Mouse (Mus musculus) heart, embryonic 16.5 days (tissue): ENCODE measurements at regions not wholly inside any gene's neighbourhood (a gene's known extent, or its start where the extent isn't known, plus 50 kb on each side); places are given as distances from the start of the nearest gene placed in this dataset.

Experiments
- ATAC-seq: fragments of 200-750 bp; cut with Nextera tagmentation; replicated peaks from 2 replicates; pipeline ENCODE4 v1.8.0; 2017; ENCODE audit warnings: moderate number of reproducible peaks; ENCODE audit not compliant: insufficient read depth, low FRiP score; ENCODE audit errors: extremely low read depth
- H3K27ac ChIP-seq: fragments of 300-500 bp; sonication (generic); 2 replicates; pipeline ENCODE4 v1.5.1; 2014; ENCODE audit warnings: mild to moderate bottlenecking, low read length, control low read depth, moderate library complexity
- H3K27me3 ChIP-seq: fragments of 300-500 bp; sonication (generic); 2 replicates; pipeline ENCODE4 v1.6.1; 2014; ENCODE audit warnings: low read length, mixed read lengths; ENCODE audit not compliant: control insufficient read depth, insufficient read depth
- H3K36me3 ChIP-seq: fragments of 300-500 bp; sonication (generic); 2 replicates; pipeline ENCODE4 v1.6.1; 2014; ENCODE audit not compliant: control insufficient read depth, insufficient read depth
- H3K4me1 ChIP-seq: fragments of 300-500 bp; sonication (generic); 2 replicates; pipeline ENCODE4 v1.6.1; 2014; ENCODE audit warnings: low read length, mixed read lengths; ENCODE audit not compliant: control insufficient read depth, insufficient read depth
- H3K4me2 ChIP-seq: fragments of 300-500 bp; sonication (generic); 2 replicates; pipeline ENCODE4 v1.6.1; 2014; ENCODE audit warnings: low read depth, mild to moderate bottlenecking, control low read depth, low read length
- H3K4me3 ChIP-seq: fragments of 300-500 bp; sonication (generic); 2 replicates; pipeline ENCODE4 v1.5.1; 2014; ENCODE audit warnings: mild to moderate bottlenecking, control low read depth, low read length
- H3K9ac ChIP-seq: fragments of 300-500 bp; sonication (generic); 2 replicates; pipeline ENCODE4 v1.6.1; 2014; ENCODE audit warnings: low read length, control low read depth
- H3K9me3 ChIP-seq: fragments of 300-500 bp; sonication (generic); replicated peaks from 2 replicates; pipeline ENCODE4 v1.6.1; 2016; ENCODE audit warnings: low read length; ENCODE audit not compliant: control insufficient read depth
- WGBS: fragments of 180-500 bp; shearing (Covaris S2); extraction: QIAGEN DNeasy Blood & Tissue Kit; methylation state at CpG from one replicate; pipeline ENCODE4 v1.1.7; 2014; 5-methylcytosine and 5-hydroxymethylcytosine counted together

DNA sequence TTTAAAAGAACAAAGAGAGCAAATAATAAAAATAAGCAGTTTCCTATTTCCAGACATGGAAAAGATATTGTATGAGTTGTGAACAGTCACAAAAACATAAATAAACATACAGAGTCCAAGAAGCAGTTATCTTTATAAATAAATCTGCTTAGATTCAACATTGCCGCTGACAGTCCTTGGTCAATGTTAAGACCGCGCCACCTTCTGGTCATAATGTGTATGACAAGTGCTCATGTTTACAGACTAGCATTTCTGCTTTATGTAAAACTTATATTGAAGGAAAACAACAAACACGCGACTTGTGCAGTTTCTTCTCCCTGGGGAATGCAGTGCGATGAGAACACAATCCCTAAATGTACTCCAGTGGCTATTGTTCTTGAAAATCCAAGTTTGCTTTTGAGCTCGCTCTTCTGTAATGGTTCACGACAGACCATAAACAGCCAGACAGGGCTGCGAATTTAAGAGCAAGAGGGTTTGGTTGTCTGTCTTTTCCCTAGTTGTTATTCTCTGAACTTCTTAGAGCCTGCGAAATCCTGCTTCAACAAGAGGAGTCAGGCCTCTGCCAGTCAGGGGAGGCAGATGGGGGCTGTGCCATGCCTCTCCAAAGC is 291.6 kb upstream of the Rnf219 start:
- no peaks in the 10 kb centered on the region for H3K4me1 ChIP-seq
- H3K9me3 ChIP-seq, result no peaks in the 10 kb centered on the region
- H3K27me3 ChIP-seq, result no peaks in the 10 kb centered on the region
- H3K4me3 ChIP-seq, result no peak overlapping the region
- H3K9ac ChIP-seq, result no peak overlapping the region
- H3K36me3 ChIP-seq, result no peaks in the 10 kb centered on the region
- no peak for ATAC-seq
- WGBS, result 29% methylated on average over 10 of the region's 10 CpGs
- no peak overlapping the region for H3K27ac ChIP-seq
- H3K4me2 ChIP-seq, result no peak overlapping the region

DNA sequence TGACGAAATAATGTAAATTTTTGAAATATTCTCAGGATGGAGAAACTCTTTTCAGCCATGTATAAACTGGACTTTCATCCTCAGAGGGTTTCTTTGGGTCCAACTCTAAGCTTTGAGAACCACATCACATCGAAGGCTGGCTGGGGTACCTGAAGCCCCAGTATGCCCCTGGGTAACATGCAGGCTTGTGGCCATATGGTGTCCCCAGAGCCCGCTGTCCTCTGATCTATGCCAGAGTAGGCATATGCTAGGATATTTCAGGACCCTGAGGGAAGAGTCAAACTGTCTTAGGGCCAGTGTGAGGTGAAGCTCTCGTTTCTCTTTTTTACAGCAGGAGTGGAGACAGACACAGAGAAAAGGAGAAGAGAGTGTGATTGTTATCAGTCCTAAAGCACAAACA is 289.6 kb upstream of the Rnf219 start:
- Histone ChIP-seq H3K4me2 (no peak overlapping the region), H3K36me3 (no peaks in the 10 kb centered on the region), H3K9me3 (no peaks in the 10 kb centered on the region), H3K4me1 (no peaks in the 10 kb centered on the region), H3K9ac (no peak overlapping the region), H3K27me3 (no peaks in the 10 kb centered on the region), H3K27ac (no peak overlapping the region), H3K4me3 (no peak overlapping the region)
- WGBS, result 71% methylated on average over 4 of the region's 4 CpGs
- ATAC-seq, result no peak

GRCm38 (mm10) chr14:104805332-104805731 is 282.9 kb upstream of the Rnf219 start:
- Histone ChIP-seq H3K27ac (no peak overlapping the region), H3K9me3 (no peaks in the 10 kb centered on the region), H3K27me3 (no peaks in the 10 kb centered on the region), H3K36me3 (no peaks in the 10 kb centered on the region), H3K9ac (no peak overlapping the region), H3K4me2 (no peak overlapping the region), H3K4me3 (no peak overlapping the region), H3K4me1 (no peaks in the 10 kb centered on the region)
- ATAC-seq, result no peak
- 83% methylated on average over 10 of the region's 10 CpGs for WGBS

DNA sequence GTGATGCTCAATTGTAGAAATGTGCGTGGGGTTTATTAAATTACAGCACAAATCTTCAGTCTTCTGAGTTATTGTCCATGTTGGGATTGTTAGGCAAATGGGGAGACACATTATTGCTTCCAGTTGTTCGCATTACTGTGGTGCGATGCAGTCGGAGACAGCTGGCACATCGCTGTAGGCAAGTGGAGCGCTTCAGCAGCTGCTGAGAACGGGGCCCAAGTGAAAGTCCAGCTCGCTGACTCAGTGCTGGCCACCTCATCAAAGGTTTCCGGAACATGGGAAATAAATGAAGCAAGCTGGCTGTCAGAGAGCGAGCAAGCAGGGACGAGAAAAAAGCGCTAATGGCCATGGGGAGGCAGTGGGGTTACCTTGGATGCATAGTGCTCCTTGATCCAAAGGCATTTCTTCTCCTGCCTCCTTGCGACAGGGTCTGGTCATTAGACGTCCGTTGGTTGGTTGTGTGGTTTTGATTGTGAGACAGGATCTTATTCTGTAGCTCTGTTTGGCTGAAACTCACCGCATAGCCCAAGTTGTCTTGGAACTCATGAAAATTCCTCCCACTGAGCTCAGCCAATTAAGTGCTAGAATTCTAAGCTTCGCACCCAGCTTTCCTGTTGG is 274.0 kb upstream of the Rnf219 start:
- Histone ChIP-seq H3K4me1 (no peaks in the 10 kb centered on the region), H3K27me3 (no peaks in the 10 kb centered on the region), H3K4me2 (no peak overlapping the region), H3K9ac (no peak overlapping the region), H3K4me3 (no peak overlapping the region), H3K36me3 (no peaks in the 10 kb centered on the region), H3K9me3 (no peaks in the 10 kb centered on the region), H3K27ac (no peak overlapping the region)
- 69% methylated on average over 17 of the region's 17 CpGs for WGBS
- no peak for ATAC-seq

GRCm38 (mm10) chr14:104789346-104789745 is 266.9 kb upstream of the Rnf219 start:
- 52% methylated on average over 3 of the region's 3 CpGs for WGBS
- Histone ChIP-seq H3K9ac (no peak overlapping the region), H3K36me3 (no peaks in the 10 kb centered on the region), H3K27ac (no peak overlapping the region), H3K27me3 (no peaks in the 10 kb centered on the region), H3K4me1 (no peaks in the 10 kb centered on the region), H3K4me3 (no peak overlapping the region), H3K9me3 (no peaks in the 10 kb centered on the region), H3K4me2 (no peak overlapping the region)
- ATAC-seq, result no peak

- no peak for ATAC-seq
- 63% methylated on average over 12 of the region's 12 CpGs for WGBS
- Histone ChIP-seq H3K4me3 (no peak overlapping the region), H3K27me3 (no peaks in the 10 kb centered on the region), H3K9ac (no peak overlapping the region), H3K9me3 (no peaks in the 10 kb centered on the region), H3K4me1 (no peaks in the 10 kb centered on the region), H3K4me2 (no peak overlapping the region), H3K27ac (no peak overlapping the region), H3K36me3 (no peaks in the 10 kb centered on the region)
Measured at GRCm38 (mm10) chr14:104785066-104785465, 262.6 kb upstream of the Rnf219 start.

- H3K4me3 ChIP-seq, result no peak overlapping the region
- H3K27me3 ChIP-seq, result no peaks in the 10 kb centered on the region
- 53% methylated on average over 4 of the region's 4 CpGs for WGBS
- H3K9me3 ChIP-seq, result no peaks in the 10 kb centered on the region
- no peaks in the 10 kb centered on the region for H3K4me1 ChIP-seq
- no peak overlapping the region for H3K9ac ChIP-seq
- no peak overlapping the region for H3K27ac ChIP-seq
- H3K4me2 ChIP-seq, result no peak overlapping the region
- no peak for ATAC-seq
- no peaks in the 10 kb centered on the region for H3K36me3 ChIP-seq
Measured at GRCm38 (mm10) chr14:104769938-104770337, 247.5 kb upstream of the Rnf219 start.

DNA sequence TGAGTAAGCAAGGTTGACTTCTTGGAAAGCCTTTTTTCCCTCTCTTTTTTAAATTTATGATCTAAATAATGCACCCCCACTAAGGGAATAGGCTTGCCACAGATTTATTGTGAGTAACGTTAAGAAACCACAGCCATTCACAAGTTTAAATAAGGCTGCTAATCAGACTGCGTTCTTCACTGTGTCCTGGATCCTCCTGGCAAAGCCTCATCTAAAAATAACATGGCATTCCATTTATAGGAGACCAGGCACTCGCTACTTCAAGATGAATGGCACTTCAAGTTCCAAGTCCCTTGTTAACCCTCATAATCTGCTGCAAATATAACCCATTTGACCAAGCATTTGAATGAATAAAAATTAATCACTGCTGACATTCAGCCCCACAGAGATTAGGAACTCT is 211.8 kb upstream of the Rnf219 start:
- no peaks in the 10 kb centered on the region for H3K27me3 ChIP-seq
- no peaks in the 10 kb centered on the region for H3K9me3 ChIP-seq
- H3K9ac ChIP-seq, result no peak overlapping the region
- H3K36me3 ChIP-seq, result no peaks in the 10 kb centered on the region
- H3K4me2 ChIP-seq, result peak overlapping the region; percentile 23; the same call in 1 of the 2 replicates
- ATAC-seq, result peak; percentile 83
- peak overlapping the region; percentile 52 for H3K27ac ChIP-seq
- 17% methylated on average over 3 of the region's 3 CpGs for WGBS
- no peak overlapping the region for H3K4me3 ChIP-seq
- H3K4me1 ChIP-seq, result peaks cover 4% of the 10 kb centered on the region

DNA sequence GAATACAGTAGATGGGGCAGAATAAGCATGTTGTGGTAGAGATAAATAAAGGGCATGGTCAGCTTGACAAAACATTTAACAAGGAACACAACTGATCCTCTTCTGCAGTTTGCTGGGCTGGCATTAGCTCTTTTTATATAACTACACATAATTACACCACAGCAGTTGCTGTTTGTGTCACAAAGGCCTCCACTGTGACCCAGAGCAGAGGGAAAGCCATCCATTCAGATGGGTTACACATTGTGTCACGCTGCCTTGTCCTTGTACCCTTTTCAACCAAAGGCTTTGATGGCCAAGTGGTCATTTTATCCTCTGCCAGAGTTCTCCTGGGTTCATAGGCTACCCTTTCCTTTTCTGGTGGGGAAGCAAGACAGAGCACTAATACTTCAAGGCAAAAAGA is 209.6 kb upstream of the Rnf219 start:
- Histone ChIP-seq H3K27ac (no peak overlapping the region), H3K36me3 (no peaks in the 10 kb centered on the region), H3K4me2 (no peak overlapping the region), H3K4me1 (peaks cover 4% of the 10 kb centered on the region), H3K9ac (no peak overlapping the region), H3K4me3 (no peak overlapping the region), H3K9me3 (0 out of 2 replicates have a peak, but pooled peaks cover 2% of the 10 kb centered on the region), H3K27me3 (no peaks in the 10 kb centered on the region)
- WGBS, result 74% methylated on average over 1 of the region's 1 CpGs
- ATAC-seq, result no peak
